Mouse (Mus musculus) kidney, embryonic 16.5 days (tissue): Measurements from ENCODE around the gene Gm3055. TPM values are rescaled to one million over a fixed set of nuclear protein-coding genes. Genes with fewer than 3 reads are reported as not detected.
"Not testable (repeated sequence)": the region's sequence is repeated elsewhere in the genome, so short reads cannot be mapped to it uniquely, and the experiment has no call there.

ENCODE experiments used
- ATAC-seq: fragments of 200-750 bp; cut with Nextera tagmentation; 2 replicates; pipeline ENCODE4 v1.8.0; 2017; ENCODE audit warnings: moderate TSS enrichment; ENCODE audit not compliant: low FRiP score, low TSS enrichment
- H3K27ac ChIP-seq: fragments of 300-500 bp; sonication (generic); 2 replicates; pipeline ENCODE4 v1.5.1; 2014; ENCODE audit warnings: low read length
- H3K27me3 ChIP-seq: fragments of 300-500 bp; sonication (generic); 2 replicates; pipeline ENCODE4 v1.6.1; 2014; ENCODE audit warnings: low read length, control low read depth, mixed read lengths; ENCODE audit not compliant: insufficient read depth
- H3K36me3 ChIP-seq: fragments of 300-500 bp; sonication (generic); 2 replicates; pipeline ENCODE4 v1.6.1; 2014; ENCODE audit warnings: low read length, control low read depth, mixed read lengths; ENCODE audit not compliant: insufficient read depth
- H3K4me1 ChIP-seq: fragments of 300-500 bp; sonication (generic); 2 replicates; pipeline ENCODE4 v1.6.1; 2014; ENCODE audit warnings: low read length, control low read depth, mixed read lengths; ENCODE audit not compliant: insufficient read depth
- H3K4me2 ChIP-seq: fragments of 300-500 bp; sonication (generic); replicated peaks from 2 replicates; pipeline ENCODE4 v1.6.1; 2014; ENCODE audit warnings: low read depth, low read length
- H3K4me3 ChIP-seq: fragments of 300-500 bp; sonication (generic); 2 replicates; pipeline ENCODE4 v1.5.1; 2014; ENCODE audit warnings: mild to moderate bottlenecking, low read length
- H3K9ac ChIP-seq: fragments of 300-500 bp; sonication (generic); replicated peaks from 2 replicates; pipeline ENCODE4 v1.6.1; 2014; ENCODE audit warnings: low read length
- H3K9me3 ChIP-seq: fragments of 300-500 bp; sonication (generic); 2 replicates; pipeline ENCODE4 v1.6.1; 2016; ENCODE audit warnings: low read length, control low read depth
- WGBS: fragments of 180-500 bp; shearing (Covaris S2); extraction: QIAGEN DNeasy Blood & Tissue Kit; methylation state at CpG from one replicate; pipeline ENCODE4 v1.1.7; 2014; 5-methylcytosine and 5-hydroxymethylcytosine counted together
- polyA plus RNA-seq: library from polyadenylated mRNA; unstranded; fragments of >200 nt; fragmentation: Nextera tagmentation; extraction: Ambion mirVana; gene quantifications from 2 replicates; pipeline ENCODE4 v1.2.1, GENCODE M21; 2015

Gene Gm3055
- 12.1 and 14.4 TPM in 2 replicates for polyA plus RNA-seq

- peak; percentile 97 for ATAC-seq
- H3K4me2 ChIP-seq, H3K9me3 ChIP-seq, H3K27me3 ChIP-seq, H3K9ac ChIP-seq, H3K36me3 ChIP-seq, H3K4me3 ChIP-seq, H3K4me1 ChIP-seq, H3K27ac ChIP-seq: not testable (repeated sequence)
- WGBS, result no CpG with 5 or more reads among the region's 43 CpGs
Measured at GRCm38 (mm10) chr10:81770506-81771403, at the start of gene Gm3055. TSS of gene Gm3055 (minus strand) at chr10:81771161.

- not testable (repeated sequence) for H3K4me2 ChIP-seq, H3K27ac ChIP-seq, H3K4me1 ChIP-seq, H3K27me3 ChIP-seq, H3K36me3 ChIP-seq, H3K9me3 ChIP-seq, H3K9ac ChIP-seq, H3K4me3 ChIP-seq
- WGBS, result 22% methylated on average over 11 of the region's 20 CpGs
- ATAC-seq, result 0 out of 2 replicates have a peak, but pooled peaks have one; percentile 57
Measured at GRCm38 (mm10) chr10:81811899-81812298, 40.9 kb upstream of the Gm3055 start, which contains the start of gene Gm4767. TSS of gene Gm4767 (plus strand) at chr10:81812186.

GRCm38 (mm10) chr10:81771404-81771777 lies 430 bp upstream of the Gm3055 start:
- not testable (repeated sequence) for H3K9me3 ChIP-seq, H3K4me3 ChIP-seq, H3K4me1 ChIP-seq, H3K27me3 ChIP-seq, H3K27ac ChIP-seq, H3K36me3 ChIP-seq, H3K9ac ChIP-seq, H3K4me2 ChIP-seq
- peak; percentile 33; the same call in 1 of the 2 replicates for ATAC-seq
- no CpG with 5 or more reads among the region's 3 CpGs for WGBS

GRCm38 (mm10) chr10:81704531-81705301 lies 66.2 kb downstream of the Gm3055 start, which contains the start of gene Zfp433:
TSS of gene Zfp433 (plus strand) at chr10:81704825.
- not testable (repeated sequence) for H3K4me1 ChIP-seq, H3K27ac ChIP-seq, H3K4me2 ChIP-seq, H3K4me3 ChIP-seq, H3K36me3 ChIP-seq, H3K9ac ChIP-seq, H3K9me3 ChIP-seq, H3K27me3 ChIP-seq
- ATAC-seq, result peak; percentile 100
- WGBS, result no CpG with 5 or more reads among the region's 46 CpGs

Other genes with a start within 250 kb of the Gm3055 start
- 0.70 and 0.98 TPM in 2 replicates for gene Gna15, start 246.9 kb downstream of the Gm3055 start, polyA plus RNA-seq
- gene Gna11, start 226.0 kb downstream of the Gm3055 start, polyA plus RNA-seq, result 92.3 and 92.7 TPM in 2 replicates
- gene Aes, start 211.7 kb downstream of the Gm3055 start, polyA plus RNA-seq, result 322 and 487 TPM in 2 replicates
- 41.0 and 52.0 TPM in 2 replicates for gene Tle2, start 196.6 kb downstream of the Gm3055 start, polyA plus RNA-seq
- 18.5 and 22.8 TPM in 2 replicates for gene Tle6, start 170.1 kb downstream of the Gm3055 start, polyA plus RNA-seq
- gene BC025920, start 164.9 kb downstream of the Gm3055 start, polyA plus RNA-seq, result 0.66 and 0.82 TPM in 2 replicates
- 41.8 and 48.4 TPM in 2 replicates for gene Sirt6, start 143.4 kb downstream of the Gm3055 start, polyA plus RNA-seq
- 16.0 and 17.6 TPM in 2 replicates for gene Ankrd24, start 142.6 kb downstream of the Gm3055 start, polyA plus RNA-seq
- 5.6 and 6.3 TPM in 2 replicates for gene Gm10778, start 122.1 kb downstream of the Gm3055 start, polyA plus RNA-seq
- gene Zfp433, start 66.3 kb downstream of the Gm3055 start, polyA plus RNA-seq, result 17.9 and 19.4 TPM in 2 replicates
- gene Gm4767, start 41.0 kb upstream of the Gm3055 start, polyA plus RNA-seq, result 3.1 and 4.2 TPM in 2 replicates
- 9.9 and 13.5 TPM in 2 replicates for gene Gm32687, start 92.8 kb upstream of the Gm3055 start, polyA plus RNA-seq
- gene Zfp781, start 159.3 kb upstream of the Gm3055 start, polyA plus RNA-seq, result 4.3 and 4.8 TPM in 2 replicates